Mouse (Mus musculus) hindbrain, postnatal 0 days (tissue): ENCODE measurements around the gene Adarb2. TPM values are rescaled to one million over a fixed set of nuclear protein-coding genes. Genes with fewer than 3 reads are reported as not detected.

ENCODE experiments used
- ATAC-seq: fragments of 200-750 bp; cut with Nextera tagmentation; 2 replicates; pipeline ENCODE4 v1.8.0; 2017; ENCODE audit warnings: mild to moderate bottlenecking, moderate TSS enrichment, moderate library complexity
- DNase-seq: peaks from one replicate; pipeline ENCODE4 v3.0.0-alpha.2; 2015; ENCODE audit warnings: low spot score
- H3K27ac ChIP-seq: fragments of 300-500 bp; sonication (generic); 2 replicates; pipeline ENCODE4 v1.5.1; 2014; ENCODE audit warnings: mild to moderate bottlenecking
- H3K27me3 ChIP-seq: fragments of 300-500 bp; sonication (generic); 2 replicates; pipeline ENCODE4 v1.6.1; 2014; ENCODE audit warnings: low read length, mixed read lengths; ENCODE audit not compliant: insufficient read depth
- H3K36me3 ChIP-seq: fragments of 300-500 bp; sonication (generic); 2 replicates; pipeline ENCODE4 v1.6.1; 2014; ENCODE audit warnings: low read length, mixed read lengths; ENCODE audit not compliant: insufficient read depth
- H3K4me1 ChIP-seq: fragments of 300-500 bp; sonication (generic); 2 replicates; pipeline ENCODE4 v1.6.1; 2014; ENCODE audit warnings: antibody characterized with exemption, low read length, mixed read lengths; ENCODE audit not compliant: insufficient read depth
- H3K4me2 ChIP-seq: fragments of 300-500 bp; sonication (generic); 2 replicates; pipeline ENCODE4 v1.6.1; 2014; ENCODE audit warnings: low read depth, mild to moderate bottlenecking, low read length, moderate library complexity, mixed read lengths
- H3K4me3 ChIP-seq: fragments of 300-500 bp; sonication (generic); 2 replicates; pipeline ENCODE4 v1.5.1; 2014; ENCODE audit warnings: low read length
- H3K9ac ChIP-seq: fragments of 300-500 bp; sonication (generic); replicated peaks from 2 replicates; pipeline ENCODE4 v1.6.1; 2014; ENCODE audit warnings: mild to moderate bottlenecking, low read length, moderate library complexity, mixed read lengths
- H3K9me3 ChIP-seq: fragments of 300-500 bp; sonication (generic); 2 replicates; pipeline ENCODE4 v1.6.1; 2016; ENCODE audit warnings: low read length, mixed read lengths
- CTCF ChIP-seq: IDR thresholded peaks from 2 replicates; pipeline ENCODE4 v1.5.1; 2016; ENCODE audit warnings: antibody characterized with exemption, control low read depth, low read depth
- WGBS: fragments of 180-500 bp; shearing (Covaris S2); extraction: QIAGEN DNeasy Blood & Tissue Kit; methylation state at CpG from one replicate; pipeline ENCODE4 v1.1.7; 2014; 5-methylcytosine and 5-hydroxymethylcytosine counted together
- polyA plus RNA-seq: library from polyadenylated mRNA; unstranded; fragments of >200 nt; fragmentation: Nextera tagmentation; extraction: Ambion mirVana; gene quantifications from 2 replicates; pipeline ENCODE4 v1.2.1, GENCODE M21; 2015
- total RNA-seq: library from RNA; depleted of rRNA; stranded (reverse); fragments of >200 nt; gene quantifications from 2 replicates; pipeline ENCODE4 v1.2.3, GENCODE M21; 2014

The Adarb2 gene
- total and polyA plus RNA-seq, 2 experiments from 2014 or later: 13.5 to 33.8 TPM

DNA sequence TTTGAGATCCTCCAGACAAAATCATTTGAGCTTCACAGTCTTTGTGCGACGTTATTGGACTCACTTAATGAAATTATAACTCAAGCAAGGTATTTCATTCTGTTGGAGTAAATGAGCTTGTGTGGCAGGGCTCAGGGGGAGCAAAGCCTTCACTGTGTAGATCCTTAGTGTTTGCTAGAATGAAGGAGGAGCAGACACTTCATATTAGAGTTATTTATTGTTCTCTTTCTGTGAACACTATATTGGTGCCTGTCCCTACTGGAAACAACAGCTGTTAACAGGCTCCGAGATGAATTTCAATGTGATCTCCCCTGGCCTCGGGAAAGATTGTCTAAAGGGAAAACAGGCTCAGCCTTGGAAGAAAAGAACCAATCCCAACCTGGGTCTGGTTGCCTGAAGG, 355.1 kb downstream of the Adarb2 start:
- Histone ChIP-seq H3K36me3 (no peaks in the 10 kb centered on the region), H3K27ac (no peak overlapping the region), H3K9ac (no peak overlapping the region), H3K27me3 (no peaks in the 10 kb centered on the region), H3K9me3 (no peaks in the 10 kb centered on the region), H3K4me1 (no peaks in the 10 kb centered on the region), H3K4me3 (no peak overlapping the region), H3K4me2 (no peak overlapping the region)
- ATAC-seq (no peak), DNase-seq (no peak)
- no peak for TF ChIP-seq CTCF
- WGBS: 51% methylated on average over 4 of the region's 4 CpGs

DNA sequence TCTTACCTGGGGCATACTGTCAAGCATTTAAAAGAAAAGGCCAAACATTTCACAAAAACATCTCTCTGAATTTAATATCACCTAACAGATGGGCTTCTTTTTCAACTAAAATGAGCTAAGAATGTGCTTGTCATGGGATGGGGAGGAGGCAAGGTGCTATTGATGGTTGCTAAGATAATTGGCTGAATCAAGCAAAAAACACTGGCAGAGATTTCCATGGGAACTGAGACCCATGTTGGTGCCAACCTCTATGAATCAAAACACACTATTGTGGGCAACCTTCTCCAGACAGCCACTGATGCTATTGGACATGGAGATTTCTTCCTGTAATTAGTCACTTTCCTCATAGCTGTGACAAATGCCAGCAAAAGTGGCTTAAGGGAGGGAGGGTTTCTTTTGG, 357.8 kb downstream of the Adarb2 start:
- H3K36me3 ChIP-seq: no peaks in the 10 kb centered on the region
- no peaks in the 10 kb centered on the region for H3K27me3 ChIP-seq
- H3K4me2 ChIP-seq: no peak overlapping the region
- H3K9me3 ChIP-seq: no peaks in the 10 kb centered on the region
- no peaks in the 10 kb centered on the region for H3K4me1 ChIP-seq
- ATAC-seq (no peak), DNase-seq (no peak)
- H3K27ac ChIP-seq: no peak overlapping the region
- no peak for TF ChIP-seq CTCF
- no peak overlapping the region for H3K4me3 ChIP-seq
- no peak overlapping the region for H3K9ac ChIP-seq

DNA sequence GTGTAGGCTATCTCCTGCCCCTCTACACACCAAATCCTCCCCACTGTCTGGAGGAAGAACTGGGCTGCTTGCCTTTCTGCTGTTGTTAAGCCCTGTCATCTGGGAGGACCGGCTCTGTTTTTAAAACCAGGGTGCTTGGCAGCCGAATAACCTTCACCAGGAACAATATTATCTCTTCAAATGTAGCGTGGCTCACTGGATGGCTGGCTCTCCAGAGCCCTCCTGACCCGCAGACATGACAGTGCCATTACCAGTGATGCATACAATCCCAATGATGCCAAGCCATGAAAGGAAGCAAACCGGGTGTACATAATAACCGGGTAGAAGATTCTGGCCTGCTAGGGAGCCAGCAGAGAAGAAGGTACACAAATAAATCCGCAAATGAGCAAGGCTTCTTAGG, 360.5 kb downstream of the Adarb2 start:
- ATAC-seq (peak; percentile 66), DNase-seq (peak; percentile 55)
- Histone ChIP-seq H3K4me2 (no peak overlapping the region), H3K4me1 (0 out of 2 replicates have a peak, but pooled peaks cover 7% of the 10 kb centered on the region), H3K4me3 (no peak overlapping the region), H3K9me3 (no peaks in the 10 kb centered on the region), H3K9ac (no peak overlapping the region), H3K27ac (no peak overlapping the region), H3K36me3 (no peaks in the 10 kb centered on the region), H3K27me3 (no peaks in the 10 kb centered on the region)
- WGBS: 53% methylated on average over 7 of the region's 7 CpGs
- no peak for TF ChIP-seq CTCF

GRCm38 (mm10) chr13:8567111-8568026, 364.7 kb downstream of the Adarb2 start:
- TF ChIP-seq CTCF: no peak
- 0 out of 2 replicates have a peak, but pooled peaks cover 7% of the 10 kb centered on the region for H3K4me1 ChIP-seq
- no peaks in the 10 kb centered on the region for H3K27me3 ChIP-seq
- no peak overlapping the region for H3K9ac ChIP-seq
- H3K36me3 ChIP-seq: no peaks in the 10 kb centered on the region
- no peak overlapping the region for H3K4me3 ChIP-seq
- H3K27ac ChIP-seq: 0 out of 2 replicates have a peak overlapping the region, but pooled peaks have one; percentile 0
- no peaks in the 10 kb centered on the region for H3K9me3 ChIP-seq
- WGBS: 45% methylated on average over 15 of the region's 15 CpGs
- ATAC-seq: peak; percentile 73
- DNase-seq: peak; percentile 74
- no peak overlapping the region for H3K4me2 ChIP-seq

GRCm38 (mm10) chr13:8570269-8570668, 367.6 kb downstream of the Adarb2 start:
- Histone ChIP-seq H3K27ac (no peak overlapping the region), H3K4me1 (0 out of 2 replicates have a peak, but pooled peaks cover 7% of the 10 kb centered on the region), H3K4me2 (no peak overlapping the region), H3K36me3 (no peaks in the 10 kb centered on the region), H3K27me3 (no peaks in the 10 kb centered on the region), H3K9ac (no peak overlapping the region), H3K9me3 (no peaks in the 10 kb centered on the region), H3K4me3 (no peak overlapping the region)
- DNase-seq (peak; percentile 31), ATAC-seq (peak; percentile 25; the same call in 1 of the 2 replicates)
- 60% methylated on average over 13 of the region's 13 CpGs for WGBS
- TF ChIP-seq CTCF: no peak

GRCm38 (mm10) chr13:8573908-8574307, 371.2 kb downstream of the Adarb2 start:
- H3K36me3 ChIP-seq: no peaks in the 10 kb centered on the region
- ATAC-seq (no peak), DNase-seq (no peak)
- no peak overlapping the region for H3K4me3 ChIP-seq
- H3K9me3 ChIP-seq: no peaks in the 10 kb centered on the region
- no peak overlapping the region for H3K27ac ChIP-seq
- H3K27me3 ChIP-seq: no peaks in the 10 kb centered on the region
- no peaks in the 10 kb centered on the region for H3K4me1 ChIP-seq
- TF ChIP-seq CTCF: no peak
- 79% methylated on average over 12 of the region's 12 CpGs for WGBS
- H3K4me2 ChIP-seq: no peak overlapping the region
- H3K9ac ChIP-seq: no peak overlapping the region
